Mouse (Mus musculus) liver, embryonic 14.5 days (tissue): Measurements from ENCODE around the gene Dglucy. TPM values are rescaled to one million over a fixed set of nuclear protein-coding genes. Genes with fewer than 3 reads are reported as not detected.

ENCODE experiments used
- ATAC-seq: fragments of 200-750 bp; cut with Nextera tagmentation; 2 replicates; pipeline ENCODE4 v1.8.0; 2017; ENCODE audit warnings: moderate number of reproducible peaks, mild to moderate bottlenecking, moderate library complexity; ENCODE audit not compliant: insufficient read depth
- DNase-seq, 3 experiments: peaks; one replicate each; pipeline ENCODE4 v3.0.0-alpha.2; 2012 to 2013; ENCODE audit warnings: low read depth in 3 of 3, low spot score in 3 of 3
- H3K27ac ChIP-seq: fragments of 300-500 bp; sonication (generic); 2 replicates; pipeline ENCODE4 v1.5.1; 2014; ENCODE audit warnings: moderate library complexity, mild to moderate bottlenecking, control low read depth, inconsistent platforms
- H3K27me3 ChIP-seq: fragments of 300-500 bp; sonication (generic); 2 replicates; pipeline ENCODE4 v1.6.1; 2014; ENCODE audit warnings: mild to moderate bottlenecking, low read length, moderate library complexity; ENCODE audit not compliant: control insufficient read depth, insufficient read depth
- H3K36me3 ChIP-seq: fragments of 300-500 bp; sonication (generic); replicated peaks from 2 replicates; pipeline ENCODE4 v1.6.1; 2014; ENCODE audit warnings: low read depth; ENCODE audit not compliant: control insufficient read depth, insufficient read depth
- H3K4me1 ChIP-seq, 2 experiments: fragments of 200-500 bp in 1 of 2; fragments of 300-500 bp in 1 of 2; sonication (generic) in 1 of 2; replicated peaks; 2 replicates each; pipeline ENCODE4 v1.6.1; 2012 to 2014; ENCODE audit warnings: antibody characterized with exemption in 1 of 2, inconsistent platforms in 1 of 2, low read length in 1 of 2; ENCODE audit not compliant: control insufficient read depth in 2 of 2, insufficient read depth in 2 of 2
- H3K4me2 ChIP-seq: fragments of 300-500 bp; sonication (generic); 2 replicates; pipeline ENCODE4 v1.6.1; 2014; ENCODE audit warnings: low read depth, mild to moderate bottlenecking, control low read depth, moderate library complexity
- H3K4me3 ChIP-seq, 2 experiments: fragments of 200-500 bp in 1 of 2; fragments of 300-500 bp in 1 of 2; sonication (generic) in 1 of 2; 2 replicates each; pipeline ENCODE4 v1.5.1; 2012 to 2014; ENCODE audit warnings: low read depth in 2 of 2, low read length in 2 of 2, mild to moderate bottlenecking in 2 of 2, control low read depth in 1 of 2, inconsistent platforms in 1 of 2, moderate library complexity in 1 of 2; ENCODE audit not compliant: insufficient read depth in 1 of 2
- H3K9ac ChIP-seq: fragments of 300-500 bp; sonication (generic); replicated peaks from 2 replicates; pipeline ENCODE4 v1.6.1; 2014; ENCODE audit warnings: mild to moderate bottlenecking, control low read depth, moderate library complexity
- H3K9me3 ChIP-seq: fragments of 300-500 bp; sonication (generic); 2 replicates; pipeline ENCODE4 v1.6.1; 2016; ENCODE audit warnings: low read length, mixed read lengths; ENCODE audit not compliant: control insufficient read depth
- CTCF ChIP-seq: IDR thresholded peaks from 2 replicates; pipeline ENCODE4 v1.5.1; 2016; ENCODE audit warnings: antibody characterized with exemption, low read depth, control low read depth
- EP300 ChIP-seq: IDR thresholded peaks from 2 replicates; pipeline ENCODE4 v1.6.1; 2016; ENCODE audit warnings: antibody characterized with exemption, low read depth
- WGBS: fragments of 180-500 bp; shearing (Covaris S2); extraction: QIAGEN DNeasy Blood & Tissue Kit; methylation state at CpG from one replicate; pipeline ENCODE4 v1.1.7; 2014; ENCODE audit not compliant: insufficient replicate concordance; 5-methylcytosine and 5-hydroxymethylcytosine counted together
- polyA plus RNA-seq, 2 experiments: library from polyadenylated mRNA; depleted of rRNA in 1 of 2; stranded (reverse) in 1 of 2; unstranded in 1 of 2; fragments of >200 nt; fragmentation: Nextera tagmentation in 1 of 2; extraction: Ambion mirVana in 1 of 2; gene quantifications; 2 replicates each; pipeline versions ENCODE4 v1.2.1 to v1.2.3; 2012 to 2014

The Dglucy gene
- polyA plus RNA-seq, 2 experiments: 0.63 to 1.2 TPM

DNA sequence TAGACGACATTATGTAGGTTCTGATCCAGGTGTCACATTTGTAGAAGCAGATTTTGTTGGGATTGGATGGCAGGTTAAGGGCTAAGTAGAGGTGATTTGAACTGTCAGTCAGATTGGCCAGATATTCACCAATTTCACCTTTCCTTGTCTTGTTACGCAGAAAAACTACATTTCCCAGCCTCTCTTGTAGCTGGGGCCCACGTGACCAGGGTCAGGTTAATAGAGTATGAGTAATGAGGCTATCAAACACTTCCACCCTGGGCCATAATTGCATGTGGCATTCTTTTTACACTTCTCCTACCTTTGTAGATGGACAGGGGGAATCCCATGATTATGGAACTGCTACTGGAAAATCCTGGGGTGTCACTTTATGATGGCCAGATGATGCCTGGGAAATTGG lies 94.8 kb downstream of the Dglucy start:
- H3K4me2 ChIP-seq: no peak overlapping the region
- ATAC-seq: no peak
- no peak overlapping the region for H3K9ac ChIP-seq
- 57% methylated on average over 3 of the region's 3 CpGs for WGBS
- DNase-seq: no peak
- TF ChIP-seq CTCF: no peak
- TF ChIP-seq EP300: no peak
- no peaks in the 10 kb centered on the region for H3K9me3 ChIP-seq
- no peak overlapping the region for H3K4me3 ChIP-seq
- no peaks in the 10 kb centered on the region for H3K27me3 ChIP-seq
- no peak overlapping the region for H3K27ac ChIP-seq
- H3K36me3 ChIP-seq: no peaks in the 10 kb centered on the region
- H3K4me1 ChIP-seq: no peaks in the 10 kb centered on the region

DNA sequence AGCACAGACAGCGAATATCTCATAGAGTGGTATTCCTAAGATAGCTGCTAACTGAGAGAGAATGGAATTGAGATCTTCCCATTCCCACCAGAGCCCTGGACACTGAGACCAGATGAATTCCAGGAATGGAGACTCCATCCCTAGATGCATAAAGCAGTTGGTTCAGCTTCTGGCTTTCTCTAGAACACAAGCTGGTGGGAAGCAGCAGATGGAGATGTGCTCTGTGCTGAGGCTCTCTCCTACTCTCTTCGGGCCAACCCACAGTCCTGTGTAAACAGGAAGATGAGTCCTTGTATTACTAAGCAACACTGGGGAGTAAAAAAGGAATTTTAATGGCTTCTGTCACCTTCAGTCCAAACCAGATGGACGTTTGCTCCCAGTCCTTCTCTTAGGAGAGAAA lies 96.7 kb downstream of the Dglucy start:
- 34% methylated on average over 3 of the region's 3 CpGs for WGBS
- TF ChIP-seq EP300: no peak
- no peak for TF ChIP-seq CTCF

DNA sequence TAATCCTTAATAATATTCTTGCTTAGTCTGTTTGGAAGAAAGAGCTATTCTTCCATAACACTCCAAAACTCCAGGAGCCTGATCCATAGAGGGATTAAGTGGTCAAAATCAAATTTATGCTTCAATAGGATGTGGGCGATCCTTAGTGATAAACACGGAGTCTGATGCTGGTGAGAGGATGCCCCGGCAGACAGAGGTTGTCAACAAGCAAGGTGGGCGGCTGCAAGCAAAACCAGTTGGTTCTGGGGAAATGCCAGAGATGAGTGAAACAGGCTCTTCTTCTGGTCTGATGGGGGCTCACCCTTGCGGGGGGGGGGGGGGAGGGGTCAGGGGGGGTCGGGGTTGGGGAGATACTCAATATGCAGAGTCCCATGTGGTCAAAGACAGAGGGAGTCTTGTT lies 97.1 kb downstream of the Dglucy start:
- ATAC-seq (no peak), DNase-seq (no peak)
- Histone ChIP-seq H3K9me3 (no peaks in the 10 kb centered on the region), H3K27me3 (no peaks in the 10 kb centered on the region), H3K4me3 (no peak overlapping the region), H3K9ac (no peak overlapping the region), H3K36me3 (no peaks in the 10 kb centered on the region), H3K4me2 (no peak overlapping the region), H3K27ac (no peak overlapping the region), H3K4me1 (no peaks in the 10 kb centered on the region)
- WGBS: 51% methylated on average over 5 of the region's 6 CpGs
- TF ChIP-seq CTCF (no peak), EP300 (no peak)

More for the DNA sequence above, 96.7 kb downstream of the Dglucy start:
- Histone ChIP-seq H3K9me3 (no peaks in the 10 kb centered on the region), H3K4me2 (no peak overlapping the region), H3K4me3 (no peak overlapping the region), H3K27me3 (no peaks in the 10 kb centered on the region), H3K4me1 (no peaks in the 10 kb centered on the region), H3K36me3 (no peaks in the 10 kb centered on the region), H3K9ac (no peak overlapping the region), H3K27ac (no peak overlapping the region)
- no peak for DNase-seq
- no peak for ATAC-seq

DNA sequence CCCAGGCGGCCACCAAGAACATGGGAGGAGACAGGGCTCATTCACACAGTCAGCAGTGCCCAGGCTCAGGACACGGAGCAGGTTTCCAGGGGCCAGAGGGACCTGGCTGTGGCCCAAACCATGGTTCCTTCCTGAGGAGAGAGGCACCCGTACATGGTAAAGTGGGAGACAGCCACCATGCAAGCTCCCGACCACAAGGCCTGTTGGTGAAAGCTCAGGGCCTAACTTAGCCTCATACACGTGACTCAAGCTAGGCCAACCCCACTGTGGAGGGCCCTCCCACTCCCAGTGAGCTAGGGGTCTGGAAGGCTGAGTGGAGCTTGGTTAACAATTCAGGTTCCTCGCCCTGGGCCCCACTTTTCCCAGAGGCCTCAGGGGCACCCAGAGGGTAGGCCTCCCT lies 99.1 kb downstream of the Dglucy start:
- Histone ChIP-seq H3K9me3 (no peaks in the 10 kb centered on the region), H3K36me3 (no peaks in the 10 kb centered on the region), H3K9ac (no peak overlapping the region), H3K27me3 (no peaks in the 10 kb centered on the region), H3K4me2 (no peak overlapping the region), H3K27ac (no peak overlapping the region), H3K4me1 (no peaks in the 10 kb centered on the region), H3K4me3 (no peak overlapping the region)
- TF ChIP-seq EP300 (no peak), CTCF (no peak)
- ATAC-seq (no peak), DNase-seq (no peak)
- WGBS: 38% methylated on average over 6 of the region's 6 CpGs

DNA sequence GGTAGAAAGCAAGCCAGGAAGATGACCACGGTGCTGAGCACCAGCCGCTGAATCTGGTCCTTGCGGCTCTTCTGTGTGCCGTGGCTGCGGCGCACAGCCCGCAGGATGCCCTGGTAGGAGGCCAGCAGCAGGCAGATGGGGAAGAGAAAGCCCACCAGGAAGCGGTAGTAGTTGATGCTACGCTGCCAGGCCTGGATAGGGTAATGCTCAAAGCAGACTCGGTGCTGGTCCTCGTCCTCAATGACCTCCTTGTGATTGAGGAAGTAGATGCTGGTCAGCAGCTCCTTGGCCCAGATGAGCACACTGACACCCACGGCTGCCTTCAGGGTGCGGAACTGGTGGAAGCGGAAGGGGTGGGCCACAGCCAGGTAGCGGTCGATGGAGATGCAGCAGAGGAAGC lies 99.7 kb downstream of the Dglucy start:
- WGBS: 73% methylated on average over 16 of the region's 16 CpGs
- no peaks in the 10 kb centered on the region for H3K4me1 ChIP-seq
- H3K4me3 ChIP-seq: no peak overlapping the region
- H3K9me3 ChIP-seq: no peaks in the 10 kb centered on the region
- no peak overlapping the region for H3K4me2 ChIP-seq
- DNase-seq (no peak), ATAC-seq (no peak)
- no peaks in the 10 kb centered on the region for H3K36me3 ChIP-seq
- H3K27me3 ChIP-seq: no peaks in the 10 kb centered on the region
- no peak overlapping the region for H3K9ac ChIP-seq
- H3K27ac ChIP-seq: no peak overlapping the region
- TF ChIP-seq CTCF: no peak
- no peak for TF ChIP-seq EP300
